Mouse (Mus musculus): ENCODE data around the gene Usp47.
A peak's percentile ranks its signal among the peaks of the same experiment; 100 is the strongest.

Usp47 gene

DNA sequence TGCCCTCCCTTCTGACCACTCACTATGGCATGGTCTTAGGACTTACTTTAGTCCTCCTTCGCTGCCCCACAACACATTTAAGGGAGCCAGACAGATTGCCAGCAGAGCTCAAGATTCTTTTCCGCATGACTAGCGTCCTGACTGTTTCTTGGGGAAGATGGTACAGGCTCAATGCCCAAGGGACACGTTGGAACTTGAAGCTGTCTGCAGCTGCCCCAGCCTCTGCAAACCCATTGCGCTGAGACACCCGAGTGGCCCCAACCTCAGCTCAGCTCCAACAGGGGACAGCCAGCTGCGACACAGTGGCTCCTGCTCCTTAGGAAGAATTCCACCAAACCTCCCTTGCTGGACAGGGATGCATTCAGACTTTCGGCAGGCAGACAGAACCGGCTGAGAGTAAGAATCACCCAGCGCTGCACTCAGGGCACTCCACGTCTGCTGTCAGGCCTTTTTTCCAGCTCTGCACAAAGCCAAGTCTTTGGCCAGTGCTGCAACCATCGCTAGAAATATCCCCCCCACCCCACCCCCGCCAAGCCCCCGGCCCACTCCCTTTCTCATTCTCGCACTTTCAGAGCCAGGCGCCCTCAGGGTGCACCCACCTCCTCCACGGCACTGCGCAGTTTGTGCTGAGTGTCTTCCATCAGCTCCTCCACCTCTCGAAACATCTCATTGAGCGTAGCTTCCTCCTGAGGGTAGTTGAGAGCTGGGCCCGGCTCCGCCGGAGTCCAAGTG lies 134.4 kb downstream of the Usp47 start:
- DNase-seq (ENCODE audit: low spot score): no peak

DNA sequence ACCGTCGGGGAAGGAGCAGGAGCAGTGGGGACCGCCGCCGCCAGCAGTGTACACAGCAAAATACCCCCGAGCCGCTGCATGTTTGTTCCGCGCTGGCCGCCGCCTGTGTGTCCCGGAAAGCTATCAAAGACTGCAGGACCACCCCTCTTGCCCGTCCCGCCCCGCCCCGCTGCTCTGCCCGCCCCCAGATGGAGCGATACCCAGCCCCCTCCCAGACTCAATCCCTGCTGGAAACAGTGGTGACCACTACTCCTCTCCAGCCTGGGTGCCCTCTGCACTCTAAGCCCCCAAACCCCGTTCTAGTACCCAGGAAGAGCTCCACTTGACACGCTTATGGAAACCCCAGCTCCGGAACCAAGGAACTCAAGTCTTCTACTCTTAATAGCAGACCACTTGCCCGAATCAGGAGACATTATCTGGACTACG lies 135.0 kb downstream of the Usp47 start:
- DNase-seq (ENCODE audit: low spot score): no peak

DNA sequence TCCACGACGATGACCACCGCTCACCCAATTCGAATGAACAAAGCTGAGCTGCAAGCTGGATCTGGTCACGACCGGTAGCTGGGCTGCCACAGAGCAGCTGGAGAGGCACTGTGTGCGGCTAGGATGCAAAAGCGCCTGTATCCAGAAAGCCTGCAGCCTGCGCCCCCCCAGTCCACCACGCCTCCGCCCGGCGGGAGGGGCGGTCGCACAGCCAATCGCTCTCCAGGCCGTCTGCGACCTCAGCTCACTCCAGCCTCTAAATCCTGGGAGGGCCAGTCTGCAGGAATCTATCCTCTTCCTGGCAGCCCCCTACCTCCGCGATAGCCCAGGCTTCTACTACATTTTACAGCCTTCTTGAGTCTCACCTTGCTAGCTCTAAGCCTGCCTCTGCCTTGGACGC lies 135.6 kb downstream of the Usp47 start, which contains the start of gene Dkk3:
Gene Dkk3, minus strand, starts transcription at position 116 of the 400 bp plus-strand sequence.
- DNase-seq (ENCODE audit: low spot score): peak; percentile 42

DNA sequence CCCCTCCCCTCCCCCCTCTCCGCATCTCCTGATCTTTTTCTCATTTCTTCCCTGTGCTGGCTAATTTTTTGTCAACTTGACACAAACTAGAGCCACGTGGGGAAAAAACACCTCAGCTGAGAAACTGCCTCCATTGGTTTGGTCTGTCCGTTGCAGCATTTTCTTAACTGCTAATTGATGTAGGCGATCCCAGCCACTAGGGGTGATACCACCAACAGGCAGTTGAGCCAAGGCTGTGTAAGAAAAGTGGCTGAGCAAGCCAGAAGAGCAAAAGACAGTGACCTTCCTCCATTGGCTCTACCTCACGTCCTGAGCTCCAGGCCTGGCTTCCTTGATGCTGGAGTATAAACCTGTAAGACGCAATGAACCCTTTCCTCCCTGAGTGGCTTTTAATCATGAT lies 136.5 kb downstream of the Usp47 start:
- no peak for DNase-seq (ENCODE audit: low spot score)
